Mouse (Mus musculus): Measurements from ENCODE around the gene Ddx27. TPM values are rescaled to one million over a fixed set of nuclear protein-coding genes. Genes with fewer than 3 reads are reported as not detected.

Ddx27 gene
- polyA plus RNA-seq, 1 experiment from 2014 or later, result 49.2 TPM

DNA sequence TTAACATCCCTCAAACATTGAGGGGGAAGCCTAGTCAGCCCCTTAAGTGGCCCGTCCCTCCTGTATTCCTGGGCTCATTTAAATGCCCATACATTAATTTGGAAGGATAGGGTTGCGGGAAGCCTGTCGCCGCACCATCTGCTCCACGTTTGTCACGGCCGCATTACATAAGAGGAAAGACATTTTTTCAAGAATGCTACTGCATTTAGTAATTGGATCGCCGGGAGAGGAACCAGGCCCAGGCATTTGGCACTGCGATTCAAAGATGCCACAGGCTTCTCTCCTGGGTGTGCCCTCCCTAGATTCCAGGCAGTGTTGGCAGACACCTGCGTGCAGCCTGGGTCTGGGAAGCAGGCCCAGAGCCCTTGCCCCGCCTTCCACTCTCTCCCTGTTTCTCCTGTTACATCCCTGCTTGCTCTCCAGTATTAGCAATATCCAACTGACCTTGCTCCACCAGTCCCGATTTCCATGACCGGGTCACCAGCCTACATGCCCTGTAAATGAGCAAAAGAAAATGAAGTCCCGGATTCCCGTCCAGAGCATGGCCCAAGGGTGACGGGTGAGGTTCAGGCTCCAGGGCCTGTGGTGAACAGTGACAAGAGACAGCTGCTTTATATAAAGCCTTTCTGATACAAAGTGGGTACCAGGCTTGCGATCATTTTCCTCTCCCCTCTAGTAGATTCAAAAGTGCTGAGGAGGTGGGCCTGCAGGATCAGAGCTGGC, 64.7 kb downstream of the Ddx27 start:
- no peaks in the 10 kb centered on the region for H3K27me3 ChIP-seq
- no peak for ATAC-seq (ENCODE audit: borderline replicate concordance, extremely low read depth, low FRiP score, low TSS enrichment)
- H3K27ac ChIP-seq, result peak overlapping the region; percentile 28; the same call in 1 of the 2 replicates
- no peak overlapping the region for H3K4me3 ChIP-seq
- H3K9ac ChIP-seq, result no peak overlapping the region
- 34% methylated on average over 18 of the region's 18 CpGs for WGBS
- no peak overlapping the region for H3K4me2 ChIP-seq
- no peaks in the 10 kb centered on the region for H3K9me3 ChIP-seq
- no peaks in the 10 kb centered on the region for H3K36me3 ChIP-seq
- H3K4me1 ChIP-seq, result peaks cover 23% of the 10 kb centered on the region

- no peak for ATAC-seq (ENCODE audit: borderline replicate concordance, extremely low read depth, low FRiP score, low TSS enrichment)
- 63% methylated on average over 3 of the region's 3 CpGs for WGBS
- no peaks in the 10 kb centered on the region for H3K36me3 ChIP-seq
Observed at GRCm38 (mm10) chr2:167080387-167080786, 65.4 kb downstream of the Ddx27 start.

DNA sequence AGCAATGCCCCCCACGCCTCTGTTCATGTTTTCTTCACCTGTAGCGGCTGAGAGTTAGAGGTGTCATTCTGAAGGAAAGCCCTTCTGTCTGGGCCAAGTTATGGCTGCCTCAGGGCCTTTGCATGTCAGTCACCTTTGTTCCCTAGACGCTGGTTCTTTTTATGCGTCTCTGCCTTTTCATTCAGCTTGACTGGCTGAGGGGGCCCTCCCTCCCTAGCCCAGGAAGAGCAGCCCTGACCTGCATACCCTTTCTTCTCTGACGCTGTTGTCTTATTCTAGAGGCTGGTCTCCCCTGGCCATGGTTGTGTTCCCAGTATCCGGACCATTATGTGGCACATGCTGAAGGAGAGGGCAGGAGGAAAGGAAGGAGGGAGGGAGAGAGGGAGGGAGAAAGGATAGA, 66.1 kb downstream of the Ddx27 start:
- 43% methylated on average over 6 of the region's 6 CpGs for WGBS
- no peak for ATAC-seq (ENCODE audit: borderline replicate concordance, extremely low read depth, low FRiP score, low TSS enrichment)
- H3K36me3 ChIP-seq, result no peaks in the 10 kb centered on the region

More at GRCm38 (mm10) chr2:167080387-167080786, 65.4 kb downstream of the Ddx27 start:
- no peaks in the 10 kb centered on the region for H3K9me3 ChIP-seq
- H3K9ac ChIP-seq, result no peak overlapping the region
- no peak overlapping the region for H3K27ac ChIP-seq
- H3K4me1 ChIP-seq, result peaks cover 23% of the 10 kb centered on the region
- no peaks in the 10 kb centered on the region for H3K27me3 ChIP-seq
- no peak overlapping the region for H3K4me3 ChIP-seq
- no peak overlapping the region for H3K4me2 ChIP-seq

DNA sequence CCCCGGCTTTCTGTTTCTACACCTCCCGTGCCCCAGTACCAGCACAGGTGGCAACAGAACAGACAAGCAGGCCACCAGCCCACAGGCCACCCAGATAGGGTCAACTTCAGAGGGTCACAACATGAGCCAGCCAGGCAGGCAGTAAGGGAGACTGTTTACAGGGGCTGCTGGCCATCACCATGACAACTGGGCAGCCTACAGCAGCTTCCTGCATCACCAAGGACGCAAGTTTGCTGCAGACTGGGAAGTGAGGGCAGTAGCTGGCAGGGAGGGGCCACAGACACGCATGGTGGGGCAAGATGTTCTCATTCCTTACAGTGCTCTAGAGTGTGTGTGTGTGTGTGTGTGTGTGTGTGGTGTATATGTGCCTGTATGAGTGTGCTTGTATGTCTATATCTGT, 66.6 kb downstream of the Ddx27 start:
- Histone ChIP-seq H3K4me1 (peaks cover 23% of the 10 kb centered on the region), H3K36me3 (no peaks in the 10 kb centered on the region), H3K27me3 (no peaks in the 10 kb centered on the region), H3K4me2 (no peak overlapping the region), H3K9ac (no peak overlapping the region), H3K27ac (no peak overlapping the region), H3K9me3 (no peaks in the 10 kb centered on the region), H3K4me3 (no peak overlapping the region)
- peak; percentile 48; the same call in 1 of the 2 replicates for ATAC-seq (ENCODE audit: borderline replicate concordance, extremely low read depth, low FRiP score, low TSS enrichment)
- 12% methylated on average over 4 of the region's 4 CpGs for WGBS

More for the DNA sequence above, 66.1 kb downstream of the Ddx27 start:
- Histone ChIP-seq H3K4me1 (peaks cover 23% of the 10 kb centered on the region), H3K9ac (no peak overlapping the region), H3K9me3 (no peaks in the 10 kb centered on the region), H3K27me3 (no peaks in the 10 kb centered on the region), H3K27ac (no peak overlapping the region), H3K4me3 (no peak overlapping the region), H3K4me2 (no peak overlapping the region)

Other genes with a start within 250 kb of the Ddx27 start
- gene Trp53rkb, start 222.7 kb upstream of the Ddx27 start, polyA plus RNA-seq (2015; fragmentation: Nextera tagmentation; extraction: Ambion mirVana), result 6.8 and 7.5 TPM in 2 replicates
- 4.2 and 5.0 TPM in 2 replicates for gene Arfgef2, start 209.6 kb upstream of the Ddx27 start, polyA plus RNA-seq (2015; fragmentation: Nextera tagmentation; extraction: Ambion mirVana)
- gene Cse1l, start 109.2 kb upstream of the Ddx27 start, polyA plus RNA-seq (2015; fragmentation: Nextera tagmentation; extraction: Ambion mirVana), result 123 and 127 TPM in 2 replicates
- 77.4 and 85.7 TPM in 2 replicates for gene Stau1, start 18.9 kb upstream of the Ddx27 start, polyA plus RNA-seq (2015; fragmentation: Nextera tagmentation; extraction: Ambion mirVana)
- gene Znfx1, start 47.8 kb downstream of the Ddx27 start, polyA plus RNA-seq (2015; fragmentation: Nextera tagmentation; extraction: Ambion mirVana), result 6.8 and 7.6 TPM in 2 replicates
- gene Kcnb1, start 175.0 kb downstream of the Ddx27 start, polyA plus RNA-seq (2015; fragmentation: Nextera tagmentation; extraction: Ambion mirVana), result 0.25 and 0.31 TPM in 2 replicates
- 14.5 and 15.7 TPM in 2 replicates for gene Ptgis, start 225.4 kb downstream of the Ddx27 start, polyA plus RNA-seq (2015; fragmentation: Nextera tagmentation; extraction: Ambion mirVana)